Mouse (Mus musculus) intestine, embryonic 14.5 days (tissue): Measurements from ENCODE around the gene Pgls. TPM values are rescaled to one million over a fixed set of nuclear protein-coding genes. Genes with fewer than 3 reads are reported as not detected.

Source experiments
- ATAC-seq: fragments of 200-750 bp; cut with Nextera tagmentation; replicated peaks from 2 replicates; pipeline ENCODE4 v1.8.0; 2017; ENCODE audit warnings: low read depth, moderate number of reproducible peaks, moderate TSS enrichment, moderate library complexity; ENCODE audit not compliant: low FRiP score, low TSS enrichment
- DNase-seq: peaks from one replicate; pipeline ENCODE4 v3.0.0-alpha.2; 2018; ENCODE audit warnings: low spot score
- H3K27ac ChIP-seq: fragments of 300-500 bp; sonication (generic); 2 replicates; pipeline ENCODE4 v1.5.1; 2014; ENCODE audit warnings: low read depth, mild to moderate bottlenecking, control low read depth
- H3K27me3 ChIP-seq: fragments of 300-500 bp; sonication (generic); replicated peaks from 2 replicates; pipeline ENCODE4 v1.6.1; 2014; ENCODE audit warnings: low read length, control low read depth; ENCODE audit not compliant: control insufficient read depth, insufficient read depth
- H3K36me3 ChIP-seq: fragments of 300-500 bp; sonication (generic); 2 replicates; pipeline ENCODE4 v1.6.1; 2014; ENCODE audit warnings: low read length, control low read depth; ENCODE audit not compliant: control insufficient read depth, insufficient read depth
- H3K4me1 ChIP-seq: fragments of 300-500 bp; sonication (generic); replicated peaks from 2 replicates; pipeline ENCODE4 v1.6.1; 2014; ENCODE audit warnings: low read length, control low read depth, mixed read lengths; ENCODE audit not compliant: control insufficient read depth, insufficient read depth
- H3K4me2 ChIP-seq: fragments of 300-500 bp; sonication (generic); 2 replicates; pipeline ENCODE4 v1.6.1; 2014; ENCODE audit warnings: low read length
- H3K4me3 ChIP-seq: fragments of 300-500 bp; sonication (generic); 2 replicates; pipeline ENCODE4 v1.5.1; 2014; ENCODE audit warnings: low read depth, low read length, control low read depth, mixed read lengths
- H3K9ac ChIP-seq: fragments of 300-500 bp; sonication (generic); 2 replicates; pipeline ENCODE4 v1.6.1; 2014; ENCODE audit warnings: mild to moderate bottlenecking, low read length
- H3K9me3 ChIP-seq: fragments of 300-500 bp; sonication (generic); 2 replicates; pipeline ENCODE4 v1.6.1; 2016; ENCODE audit warnings: low read length, control low read depth; ENCODE audit not compliant: control insufficient read depth
- WGBS: fragments of 180-500 bp; shearing (Covaris S2); extraction: QIAGEN DNeasy Blood & Tissue Kit; methylation state at CpG from one replicate; pipeline ENCODE4 v1.1.7; 2014; 5-methylcytosine and 5-hydroxymethylcytosine counted together
- polyA plus RNA-seq: library from polyadenylated mRNA; unstranded; fragments of >200 nt; fragmentation: Nextera tagmentation; extraction: Ambion mirVana; gene quantifications from 2 replicates; pipeline ENCODE4 v1.2.1, GENCODE M21; 2014

The Pgls gene
- polyA plus RNA-seq, 1 experiment from 2014 or later = 286 TPM

GRCm38 (mm10) chr8:71572847-71573633 is 18.9 kb upstream of the Pgls start:
- DNase-seq = no peak
- Histone ChIP-seq H3K4me2 (no peak overlapping the region), H3K27ac (no peak overlapping the region), H3K27me3 (0 out of 2 replicates have a peak, but pooled peaks cover 2% of the 10 kb centered on the region), H3K9ac (no peak overlapping the region), H3K9me3 (no peaks in the 10 kb centered on the region), H3K36me3 (no peaks in the 10 kb centered on the region), H3K4me3 (no peak overlapping the region), H3K4me1 (peaks cover 6% of the 10 kb centered on the region; the same call in 1 of the 2 replicates)
- WGBS = 84% methylated on average over 9 of the region's 9 CpGs
- ATAC-seq = no peak

GRCm38 (mm10) chr8:71574426-71574825 is 17.6 kb upstream of the Pgls start:
- 78% methylated on average over 7 of the region's 7 CpGs for WGBS
- H3K4me3 ChIP-seq = no peak overlapping the region
- no peaks in the 10 kb centered on the region for H3K36me3 ChIP-seq
- H3K9me3 ChIP-seq = no peaks in the 10 kb centered on the region
- peaks cover 6% of the 10 kb centered on the region; the same call in 1 of the 2 replicates for H3K4me1 ChIP-seq
- DNase-seq = no peak
- no peak overlapping the region for H3K27ac ChIP-seq
- H3K9ac ChIP-seq = no peak overlapping the region
- no peaks in the 10 kb centered on the region for H3K27me3 ChIP-seq
- H3K4me2 ChIP-seq = no peak overlapping the region
- no peak for ATAC-seq

- ATAC-seq (no peak), DNase-seq (no peak)
- H3K9me3 ChIP-seq = no peaks in the 10 kb centered on the region
- no peak overlapping the region for H3K4me2 ChIP-seq
- H3K36me3 ChIP-seq = no peaks in the 10 kb centered on the region
- 68% methylated on average over 1 of the region's 1 CpGs for WGBS
- no peak overlapping the region for H3K9ac ChIP-seq
- H3K4me1 ChIP-seq = peaks cover 6% of the 10 kb centered on the region; the same call in 1 of the 2 replicates
- no peaks in the 10 kb centered on the region for H3K27me3 ChIP-seq
- H3K27ac ChIP-seq = no peak overlapping the region
- no peak overlapping the region for H3K4me3 ChIP-seq
These were observed 17.0 kb upstream of the Pgls start for GRCm38 (mm10) chr8:71575020-71575419.

GRCm38 (mm10) chr8:71577856-71578387 is 14.1 kb upstream of the Pgls start:
- WGBS = 73% methylated on average over 4 of the region's 4 CpGs
- no peak for ATAC-seq
- H3K9me3 ChIP-seq = no peaks in the 10 kb centered on the region

GRCm38 (mm10) chr8:71579009-71579408 is 13.0 kb upstream of the Pgls start:
- H3K4me3 ChIP-seq = no peak overlapping the region
- no peaks in the 10 kb centered on the region for H3K4me1 ChIP-seq
- H3K36me3 ChIP-seq = 0 out of 2 replicates have a peak, but pooled peaks cover 2% of the 10 kb centered on the region
- ATAC-seq (no peak), DNase-seq (no peak)
- WGBS = 78% methylated on average over 1 of the region's 1 CpGs
- H3K4me2 ChIP-seq = no peak overlapping the region
- no peak overlapping the region for H3K27ac ChIP-seq
- no peaks in the 10 kb centered on the region for H3K27me3 ChIP-seq
- H3K9me3 ChIP-seq = no peaks in the 10 kb centered on the region
- H3K9ac ChIP-seq = no peak overlapping the region

More at GRCm38 (mm10) chr8:71577856-71578387, 14.1 kb upstream of the Pgls start:
- H3K4me3 ChIP-seq = no peak overlapping the region
- H3K9ac ChIP-seq = no peak overlapping the region
- H3K4me2 ChIP-seq = no peak overlapping the region
- H3K36me3 ChIP-seq = no peaks in the 10 kb centered on the region
- H3K27me3 ChIP-seq = no peaks in the 10 kb centered on the region
- no peaks in the 10 kb centered on the region for H3K4me1 ChIP-seq
- DNase-seq = no peak
- H3K27ac ChIP-seq = no peak overlapping the region

GRCm38 (mm10) chr8:71579476-71579875 is 12.5 kb upstream of the Pgls start:
- peaks cover 7% of the 10 kb centered on the region for H3K36me3 ChIP-seq
- no peaks in the 10 kb centered on the region for H3K4me1 ChIP-seq
- no peak for DNase-seq
- no peak for ATAC-seq
- no peak overlapping the region for H3K4me2 ChIP-seq
- no peaks in the 10 kb centered on the region for H3K27me3 ChIP-seq
- 92% methylated on average over 14 of the region's 14 CpGs for WGBS
- no peak overlapping the region for H3K9ac ChIP-seq
- H3K27ac ChIP-seq = no peak overlapping the region
- no peak overlapping the region for H3K4me3 ChIP-seq
- H3K9me3 ChIP-seq = no peaks in the 10 kb centered on the region

GRCm38 (mm10) chr8:71580201-71580600 is 11.8 kb upstream of the Pgls start:
- Histone ChIP-seq H3K9me3 (no peaks in the 10 kb centered on the region), H3K4me2 (no peak overlapping the region), H3K4me1 (no peaks in the 10 kb centered on the region), H3K9ac (no peak overlapping the region), H3K4me3 (no peak overlapping the region), H3K36me3 (peaks cover 10% of the 10 kb centered on the region), H3K27me3 (no peaks in the 10 kb centered on the region), H3K27ac (no peak overlapping the region)
- DNase-seq = no peak
- 55% methylated on average over 9 of the region's 9 CpGs for WGBS
- ATAC-seq = no peak

GRCm38 (mm10) chr8:71586891-71587290 is 5.1 kb upstream of the Pgls start:
- Histone ChIP-seq H3K27ac (no peak overlapping the region), H3K4me3 (no peak overlapping the region), H3K36me3 (peaks cover 16% of the 10 kb centered on the region), H3K9me3 (no peaks in the 10 kb centered on the region), H3K27me3 (no peaks in the 10 kb centered on the region), H3K4me2 (no peak overlapping the region), H3K4me1 (peaks cover 8% of the 10 kb centered on the region; the same call in 1 of the 2 replicates), H3K9ac (no peak overlapping the region)
- WGBS = 81% methylated on average over 2 of the region's 2 CpGs
- DNase-seq = no peak
- no peak for ATAC-seq

GRCm38 (mm10) chr8:71588762-71589161 is 3.2 kb upstream of the Pgls start:
- 65% methylated on average over 3 of the region's 3 CpGs for WGBS

More at GRCm38 (mm10) chr8:71588762-71589161, 3.2 kb upstream of the Pgls start:
- ATAC-seq (no peak), DNase-seq (no peak)
- Histone ChIP-seq H3K4me2 (no peak overlapping the region), H3K4me3 (no peak overlapping the region), H3K9ac (no peak overlapping the region), H3K4me1 (peaks cover 14% of the 10 kb centered on the region), H3K9me3 (no peaks in the 10 kb centered on the region), H3K27ac (no peak overlapping the region), H3K36me3 (peaks cover 16% of the 10 kb centered on the region), H3K27me3 (no peaks in the 10 kb centered on the region)
